Mouse (Mus musculus) regulatory T cell (primary cell): ENCODE data around the gene Mettl26.

ENCODE experiments used
- in situ Hi-C: fragments of 300-600 bp; cut with MboI, MseI; formaldehyde crosslinking; loops from one replicate; pipeline ENCODE4 v1.15.1; 2025; ENCODE audit warnings: high pct_unique_total_duplicates

The Mettl26 gene

GRCm38 (mm10) chr17:25885636-25886035 is 10.8 kb downstream of the Mettl26 start:
- in situ Hi-C loops = loop anchor here (5.0 kb wide), 1 partner anchor 107 kb away; no protein-coding TSS in a partner anchor

- in situ Hi-C loops = loop anchor here (5.0 kb wide), 1 partner anchor 105 kb away; no protein-coding TSS in a partner anchor
Observed at GRCm38 (mm10) chr17:25886806-25887205, 11.9 kb downstream of the Mettl26 start.

- in situ Hi-C loops = loop anchor here (5.0 kb wide), 1 partner anchor 105 kb away; no protein-coding TSS in a partner anchor
Observed at GRCm38 (mm10) chr17:25887467-25887866, 12.6 kb downstream of the Mettl26 start.

- in situ Hi-C loops = loop anchor here (5.0 kb wide), 1 partner anchor 103 kb away; no protein-coding TSS in a partner anchor
Observed at GRCm38 (mm10) chr17:25888837-25889236, 14.0 kb downstream of the Mettl26 start.

GRCm38 (mm10) chr17:25893975-25894617 is 19.2 kb downstream of the Mettl26 start:
- in situ Hi-C loops = no loop called here

- in situ Hi-C loops = no loop called here
Observed at GRCm38 (mm10) chr17:25895415-25895814, 20.5 kb downstream of the Mettl26 start.

GRCm38 (mm10) chr17:25895891-25896290 is 21.0 kb downstream of the Mettl26 start:
- in situ Hi-C loops = no loop called here

- in situ Hi-C loops = no loop called here
Observed at GRCm38 (mm10) chr17:25900193-25900592, 25.3 kb downstream of the Mettl26 start.

GRCm38 (mm10) chr17:25903061-25903460 is 28.2 kb downstream of the Mettl26 start:
- in situ Hi-C loops = no loop called here

- in situ Hi-C loops = no loop called here
Observed at GRCm38 (mm10) chr17:25907640-25908039, 32.8 kb downstream of the Mettl26 start.

- in situ Hi-C loops = no loop called here
Observed at GRCm38 (mm10) chr17:25911816-25912215, 36.9 kb downstream of the Mettl26 start.

GRCm38 (mm10) chr17:25913186-25913876 is 38.5 kb downstream of the Mettl26 start:
- in situ Hi-C loops = no loop called here

GRCm38 (mm10) chr17:25913877-25914275 is 39.0 kb downstream of the Mettl26 start:
- in situ Hi-C loops = no loop called here

GRCm38 (mm10) chr17:25914295-25914694 is 39.4 kb downstream of the Mettl26 start:
- in situ Hi-C loops = no loop called here

GRCm38 (mm10) chr17:25916931-25917647 is 42.2 kb downstream of the Mettl26 start:
- in situ Hi-C loops = no loop called here

GRCm38 (mm10) chr17:25918037-25918750 is 43.3 kb downstream of the Mettl26 start:
- in situ Hi-C loops = no loop called here

GRCm38 (mm10) chr17:25919144-25919785 is 44.4 kb downstream of the Mettl26 start, which contains the start of gene Rab40c:
Gene Rab40c (minus strand): TSS chr17:25919727.
- in situ Hi-C loops = no loop called here

GRCm38 (mm10) chr17:25919786-25920642 is 45.1 kb downstream of the Mettl26 start:
- in situ Hi-C loops = no loop called here

- in situ Hi-C loops = no loop called here
Observed at GRCm38 (mm10) chr17:25922120-25922519, 47.2 kb downstream of the Mettl26 start.

GRCm38 (mm10) chr17:25925348-25925747 is 50.5 kb downstream of the Mettl26 start:
- in situ Hi-C loops = no loop called here
